Comparison of ENCODE assay signal across 9 mouse cellular contexts in the genomic region with DNA sequence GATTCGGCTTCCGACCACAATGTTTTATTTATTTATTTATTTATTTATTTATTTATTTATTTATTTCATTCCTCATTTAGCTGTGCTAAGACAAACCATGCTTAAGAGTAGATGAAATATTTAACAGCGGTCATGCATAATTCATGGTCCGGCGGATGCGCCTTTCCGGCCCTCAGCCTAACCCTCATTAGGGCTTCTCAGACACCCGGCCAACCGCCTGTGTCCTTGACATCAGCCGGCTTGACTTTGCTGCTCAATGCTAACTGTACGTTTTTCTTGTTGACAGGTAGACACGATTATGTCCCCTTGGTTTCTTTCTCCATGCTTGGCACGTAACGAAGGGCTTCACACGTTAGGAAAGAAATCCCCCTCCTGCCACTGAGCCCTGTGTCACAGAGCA. TPM values are rescaled to one million over a fixed set of nuclear protein-coding genes. Genes with fewer than 3 reads are reported as not detected.
DNase-seq lines count a peak whose midpoint lies in the region; ATAC-seq and TF ChIP-seq lines count a peak whose summit lies in the region.
"Had no signal": no experiment of that assay in that cellular context is flagged by ENCODE, and none has a peak within 500 bp of the region (broad histone marks: within the 10 kb centered on the region; RNA-seq: fewer than 3 reads in every experiment).

No protein-coding gene starts in this region.

- no peaks in the 10 kb centered on the region for H3K9me3 ChIP-seq in heart, embryonic 14.5 days (ENCODE audit: control insufficient read depth, low read length)
- no peaks in the 10 kb centered on the region for H3K9me3 ChIP-seq in E14TG2a.4 (ENCODE audit: low read length)
- H3K9me3 ChIP-seq in forebrain, embryonic 16.5 days (ENCODE audit: control insufficient read depth, low read length), result no peaks in the 10 kb centered on the region

- H3K4me3 ChIP-seq in heart, embryonic 14.5 days (ENCODE audit: control insufficient read depth in 1 of 2, insufficient read depth in 1 of 2, low read depth in 1 of 2, low read length in 2 of 2), result no peak overlapping the region
- H3K4me3 ChIP-seq in E14TG2a.4 (replicated peaks; ENCODE audit: low read length), result peak overlapping the region; percentile 74
- H3K4me3 ChIP-seq in forebrain, embryonic 16.5 days (replicated peaks; ENCODE audit: low read length), result no peak overlapping the region

- DNase-seq in heart, postnatal 4 days, result no peak
- peak; percentile 60 to 83 for DNase-seq in kidney, postnatal 25 days
- DNase-seq in urinary bladder, adult 18-20 months (ENCODE audit: low spot score in 2 of 2), result no peak
- DNase-seq in left cerebral cortex, postnatal 4 days, result no peak
- DNase-seq in spleen, postnatal 36 days (ENCODE audit: low spot score in 2 of 2), result no peak

- intact Hi-C loops in left cerebral cortex, postnatal 4 days (cut with DNase I), result no loop called here

- H3K27ac ChIP-seq in heart, embryonic 14.5 days (replicated peaks in 1 of 2; ENCODE audit: control insufficient read depth in 1 of 2, insufficient read depth in 1 of 2, low read depth in 2 of 2, low read length in 2 of 2), result peak overlapping the region; percentile 42 to 82; a peak in 3 of 4 replicates
- H3K27ac ChIP-seq in forebrain, embryonic 16.5 days (ENCODE audit: low read length), result peak overlapping the region; percentile 87

- H3K9ac ChIP-seq in heart, embryonic 14.5 days (ENCODE audit: low read length), result no peak overlapping the region; the same call in 1 of the 2 replicates
- no peak overlapping the region for H3K9ac ChIP-seq in forebrain, embryonic 16.5 days (replicated peaks; ENCODE audit: low read depth, low read length)

- 49% methylated on average over 15 of the region's 15 CpGs for WGBS in heart, embryonic 14.5 days
- WGBS in forebrain, embryonic 16.5 days, result 49% methylated on average over 15 of the region's 15 CpGs

- no peak for ATAC-seq in heart, embryonic 14.5 days (ENCODE audit: insufficient number of reproducible peaks, insufficient read depth, low FRiP score, low read depth)
- ATAC-seq in forebrain, embryonic 16.5 days, result peak; percentile 19
- ATAC-seq: CD4-positive, CD25-positive, alpha-beta regulatory T cell, adult 4 months had no signal

- TF ChIP-seq CTCF in E14TG2a.4 (conservative IDR thresholded peaks at IDR 0.05; ENCODE audit: low read length), result no peak

- peak overlapping the region; percentile 64 for H3K4me2 ChIP-seq in heart, embryonic 14.5 days (ENCODE audit: low read length)
- peak overlapping the region; percentile 50 for H3K4me2 ChIP-seq in forebrain, embryonic 16.5 days (ENCODE audit: low read length)

- H3K36me3 ChIP-seq in heart, embryonic 14.5 days (ENCODE audit: control insufficient read depth, insufficient read depth, low read length), result no peaks in the 10 kb centered on the region
- H3K36me3 ChIP-seq in E14TG2a.4 (ENCODE audit: insufficient read depth, low read length), result no peaks in the 10 kb centered on the region
- no peaks in the 10 kb centered on the region for H3K36me3 ChIP-seq in forebrain, embryonic 16.5 days (ENCODE audit: control insufficient read depth, insufficient read depth)

- H3K4me1 ChIP-seq in heart, embryonic 14.5 days (ENCODE audit: control insufficient read depth in 2 of 2, insufficient read depth in 2 of 2, low read length in 2 of 2), result peaks cover 10 to 11% of the 10 kb centered on the region in 2 experiments; a peak in 3 of 4 replicates
- H3K4me1 ChIP-seq in E14TG2a.4 (replicated peaks; ENCODE audit: low read depth, low read length), result peaks cover 55% of the 10 kb centered on the region
- peaks cover 27% of the 10 kb centered on the region for H3K4me1 ChIP-seq in forebrain, embryonic 16.5 days (replicated peaks; ENCODE audit: control insufficient read depth, insufficient read depth, low read length)

- H3K27me3 ChIP-seq in heart, embryonic 14.5 days (ENCODE audit: control insufficient read depth, insufficient read depth, low read length), result no peaks in the 10 kb centered on the region
- peaks cover 9% of the 10 kb centered on the region for H3K27me3 ChIP-seq in E14TG2a.4 (ENCODE audit: insufficient read depth, low read length)
- H3K27me3 ChIP-seq in forebrain, embryonic 16.5 days (replicated peaks; ENCODE audit: control insufficient read depth, insufficient read depth, low read length), result no peaks in the 10 kb centered on the region

RNA-seq across cellular contexts. Expression of a gene that starts 26.6 kb away (rescaled TPM):
- 7.7 and 8.5 TPM in 2 replicates for polyA plus RNA-seq in heart, embryonic 14.5 days (2014; fragmentation: Nextera tagmentation; extraction: Ambion mirVana)
- 1 to 10 TPM; 4.0 to 4.5 TPM for total RNA-seq in heart, postnatal 4 days (2021)
- 6.1 and 6.2 TPM in 2 replicates for polyA plus RNA-seq in forebrain, embryonic 16.5 days (2015; fragmentation: Nextera tagmentation; extraction: Ambion mirVana)
- 1 to 10 TPM; 4.3 to 4.9 TPM for total RNA-seq in left cerebral cortex, postnatal 4 days (2021)

Comparison
In these comparisons a context has a peak if more than half of its experiments do, and no peak if none do; other contexts are left out.
1. DNase-seq: peak in kidney, postnatal 25 days (2 of 2); none in heart, postnatal 4 days (single experiment), urinary bladder, adult 18-20 months (0 of 2), left cerebral cortex, postnatal 4 days (single experiment) and spleen, postnatal 36 days (0 of 2).